Mouse (Mus musculus): ENCODE data around the gene Camta1. TPM values are rescaled to one million over a fixed set of nuclear protein-coding genes. Genes with fewer than 3 reads are reported as not detected.

Gene Camta1
- polyA plus RNA-seq, 1 experiment: 13.4 TPM

GRCm38 (mm10) chr4:151344811-151345210 is 516.9 kb downstream of the Camta1 start:
- TF ChIP-seq GATA1 (IDR thresholded peaks at IDR 0.05; ENCODE audit: borderline replicate concordance, low read length) (no peak), FLI1 (IDR thresholded peaks at IDR 0.05; ENCODE audit: low read length) (no peak)
- Histone ChIP-seq H3K36me3 (replicated peaks; ENCODE audit: low read length) (no peaks in the 10 kb centered on the region), H3K4me3 (replicated peaks) (no peak overlapping the region), H3K27me3 (replicated peaks) (no peaks in the 10 kb centered on the region), H3K4me1 (no peaks in the 10 kb centered on the region), H3K9me3 (peaks cover 47% of the 10 kb centered on the region)

DNA sequence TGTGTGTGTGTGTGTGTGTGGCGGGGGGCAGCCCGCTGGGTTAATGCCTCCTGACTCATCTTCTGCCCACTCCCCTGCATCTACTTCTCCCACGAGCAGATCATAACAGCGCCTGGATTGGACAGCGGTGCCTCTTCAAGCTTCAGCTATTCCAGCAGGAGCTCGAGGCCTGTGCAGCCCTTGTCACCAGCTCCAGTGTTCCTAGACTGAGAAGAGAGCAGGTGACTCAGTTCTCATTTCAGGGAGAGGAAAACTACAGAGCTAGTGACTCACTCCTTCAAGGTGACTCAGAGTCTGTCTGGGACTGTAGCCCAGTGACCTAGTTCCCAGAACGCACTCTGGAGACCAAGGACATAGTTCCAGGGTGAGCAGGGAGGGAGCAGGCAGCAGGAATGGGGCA is 522.3 kb downstream of the Camta1 start:
- peaks cover 14% of the 10 kb centered on the region; the same call in 1 of the 2 replicates for H3K9me3 ChIP-seq

GRCm38 (mm10) chr4:151338931-151339330 is 522.7 kb downstream of the Camta1 start:
- Histone ChIP-seq H3K36me3 (replicated peaks; ENCODE audit: low read length) (no peaks in the 10 kb centered on the region), H3K9me3 (peaks cover 11% of the 10 kb centered on the region; the same call in 1 of the 2 replicates), H3K27me3 (replicated peaks) (no peaks in the 10 kb centered on the region), H3K4me1 (no peaks in the 10 kb centered on the region), H3K4me3 (replicated peaks) (no peak overlapping the region)
- TF ChIP-seq GATA1 (IDR thresholded peaks at IDR 0.05; ENCODE audit: borderline replicate concordance, low read length) (no peak), FLI1 (IDR thresholded peaks at IDR 0.05; ENCODE audit: low read length) (no peak)

More for the DNA sequence above, 522.3 kb downstream of the Camta1 start:
- Histone ChIP-seq H3K4me1 (no peaks in the 10 kb centered on the region), H3K27me3 (replicated peaks) (no peaks in the 10 kb centered on the region), H3K36me3 (replicated peaks; ENCODE audit: low read length) (no peaks in the 10 kb centered on the region), H3K4me3 (replicated peaks) (no peak overlapping the region)
- no peak for TF ChIP-seq FLI1 (IDR thresholded peaks at IDR 0.05; ENCODE audit: low read length)
- no peak for TF ChIP-seq GATA1 (IDR thresholded peaks at IDR 0.05; ENCODE audit: borderline replicate concordance, low read length)

- no peak overlapping the region for H3K4me3 ChIP-seq (replicated peaks)
- H3K9me3 ChIP-seq: peaks cover 4% of the 10 kb centered on the region; the same call in 1 of the 2 replicates
- H3K27me3 ChIP-seq (replicated peaks): no peaks in the 10 kb centered on the region
- no peak for TF ChIP-seq FLI1 (IDR thresholded peaks at IDR 0.05; ENCODE audit: low read length)
- TF ChIP-seq GATA1 (IDR thresholded peaks at IDR 0.05; ENCODE audit: borderline replicate concordance, low read length): no peak
- no peaks in the 10 kb centered on the region for H3K4me1 ChIP-seq
- H3K36me3 ChIP-seq (replicated peaks; ENCODE audit: low read length): no peaks in the 10 kb centered on the region
Measured at GRCm38 (mm10) chr4:151337543-151337942, 524.1 kb downstream of the Camta1 start.

- Histone ChIP-seq H3K27me3 (replicated peaks) (no peaks in the 10 kb centered on the region), H3K9me3 (peaks cover 10% of the 10 kb centered on the region; the same call in 1 of the 2 replicates), H3K36me3 (replicated peaks; ENCODE audit: low read length) (no peaks in the 10 kb centered on the region), H3K4me3 (replicated peaks) (no peak overlapping the region), H3K4me1 (no peaks in the 10 kb centered on the region)
- TF ChIP-seq GATA1 (IDR thresholded peaks at IDR 0.05; ENCODE audit: borderline replicate concordance, low read length) (no peak), FLI1 (IDR thresholded peaks at IDR 0.05; ENCODE audit: low read length) (no peak)
Measured at GRCm38 (mm10) chr4:151336413-151336812, 525.3 kb downstream of the Camta1 start.

DNA sequence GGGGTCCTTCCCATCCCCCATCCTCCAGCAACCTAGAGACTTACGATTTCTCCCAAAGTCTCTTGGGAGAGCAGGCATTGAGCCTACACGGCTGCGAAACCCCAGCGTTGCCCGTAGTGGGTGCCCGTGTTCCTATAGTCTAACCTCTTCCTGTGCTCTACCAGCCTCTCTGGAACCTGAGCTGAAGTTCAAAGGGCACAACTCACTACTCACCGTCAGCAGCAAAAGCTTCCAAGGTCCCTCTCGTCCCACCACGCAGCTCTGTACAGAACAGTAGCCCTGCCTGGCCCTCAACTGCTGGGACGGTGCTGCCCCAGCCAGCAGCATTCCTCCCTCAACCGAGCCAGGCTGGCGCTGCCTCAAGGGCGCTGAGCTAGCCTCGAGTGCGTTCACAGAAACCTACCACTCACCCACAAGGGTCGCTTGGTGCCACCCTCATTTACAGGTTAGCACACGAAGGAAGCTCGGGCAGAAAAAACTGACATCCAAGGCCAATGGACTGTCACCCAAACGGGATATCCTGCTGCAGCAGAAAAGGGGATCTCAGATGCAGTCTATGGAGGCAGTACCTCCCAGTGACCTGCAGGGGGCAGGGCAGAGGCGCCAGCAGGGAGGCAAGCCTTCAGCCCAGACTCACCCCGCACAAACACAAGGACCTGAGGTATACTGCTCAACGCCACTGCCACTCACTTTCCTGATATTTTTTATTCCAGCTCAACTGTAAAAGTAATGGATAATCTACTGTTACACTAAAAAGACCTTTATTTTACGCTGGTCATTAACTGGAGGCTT is 526.5 kb downstream of the Camta1 start:
- Histone ChIP-seq H3K9me3 (peaks cover 10% of the 10 kb centered on the region; the same call in 1 of the 2 replicates), H3K36me3 (replicated peaks; ENCODE audit: low read length) (no peaks in the 10 kb centered on the region), H3K4me3 (replicated peaks) (no peak overlapping the region), H3K27me3 (replicated peaks) (no peaks in the 10 kb centered on the region), H3K4me1 (no peaks in the 10 kb centered on the region)
- TF ChIP-seq FLI1 (IDR thresholded peaks at IDR 0.05; ENCODE audit: low read length) (no peak), GATA1 (IDR thresholded peaks at IDR 0.05; ENCODE audit: borderline replicate concordance, low read length) (no peak)

DNA sequence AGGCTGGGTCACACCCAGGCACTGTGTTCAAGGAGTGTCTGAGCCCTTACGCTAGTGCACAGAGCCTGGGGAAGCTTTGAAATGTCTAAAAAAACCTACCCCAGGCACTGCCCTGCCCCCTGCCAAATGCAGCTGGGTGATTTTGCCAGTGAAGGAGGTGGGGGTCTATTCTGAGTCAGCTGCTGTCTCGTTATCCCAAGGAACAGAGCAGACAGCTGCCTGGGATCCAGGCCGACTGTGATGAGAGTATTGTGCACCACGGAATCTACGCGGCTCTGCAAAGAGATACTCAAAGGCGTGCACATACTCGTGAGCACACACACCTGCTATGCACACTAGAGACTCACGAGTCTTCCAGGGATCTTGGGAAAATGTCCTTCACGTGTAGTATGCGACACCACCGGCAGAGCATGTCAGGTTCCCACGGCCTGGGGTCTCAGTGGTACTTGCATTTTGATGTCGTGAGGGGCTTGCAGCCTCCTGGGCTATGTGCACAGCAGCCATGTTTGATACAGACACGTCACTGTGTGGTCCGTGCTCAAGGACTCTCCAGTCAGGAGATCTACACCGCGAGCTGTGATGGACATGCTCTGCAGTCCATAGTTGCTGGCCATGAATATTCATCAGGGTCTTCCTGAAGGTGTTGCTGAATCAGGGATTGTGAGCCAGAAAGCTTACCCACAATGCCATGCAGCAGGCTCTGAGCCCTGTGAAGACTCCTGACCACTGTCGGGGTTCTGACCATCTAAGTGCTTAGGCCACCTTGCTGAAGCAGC is 529.4 kb downstream of the Camta1 start:
- Histone ChIP-seq H3K36me3 (replicated peaks; ENCODE audit: low read length) (no peaks in the 10 kb centered on the region), H3K4me1 (no peaks in the 10 kb centered on the region), H3K27me3 (replicated peaks) (no peaks in the 10 kb centered on the region), H3K9me3 (peaks cover 10% of the 10 kb centered on the region; the same call in 1 of the 2 replicates), H3K4me3 (replicated peaks) (no peak overlapping the region)
- no peak for TF ChIP-seq FLI1 (IDR thresholded peaks at IDR 0.05; ENCODE audit: low read length)
- no peak for TF ChIP-seq GATA1 (IDR thresholded peaks at IDR 0.05; ENCODE audit: borderline replicate concordance, low read length)

DNA sequence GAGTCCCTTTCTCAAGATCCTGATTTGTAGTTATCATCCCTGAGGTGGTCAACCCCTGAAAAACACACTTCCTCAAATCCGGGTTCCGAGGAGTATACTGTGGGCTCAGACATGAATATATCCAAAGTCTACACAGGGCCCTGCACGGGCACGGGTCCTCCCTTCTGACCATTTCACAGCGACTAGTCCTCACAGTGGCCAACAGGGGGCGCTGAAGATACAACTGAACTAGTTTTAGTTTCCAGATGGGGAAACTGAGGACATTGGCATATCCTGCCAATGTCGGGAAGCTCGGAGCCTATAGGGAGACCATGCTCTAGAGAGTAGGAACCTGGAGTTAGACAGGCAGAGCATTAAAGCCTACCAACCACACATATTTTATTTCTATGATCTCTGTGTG is 530.7 kb downstream of the Camta1 start:
- Histone ChIP-seq H3K27me3 (replicated peaks) (no peaks in the 10 kb centered on the region), H3K4me3 (replicated peaks) (no peak overlapping the region), H3K4me1 (no peaks in the 10 kb centered on the region), H3K9me3 (peaks cover 10% of the 10 kb centered on the region; the same call in 1 of the 2 replicates), H3K36me3 (replicated peaks; ENCODE audit: low read length) (no peaks in the 10 kb centered on the region)
- no peak for TF ChIP-seq GATA1 (IDR thresholded peaks at IDR 0.05; ENCODE audit: borderline replicate concordance, low read length)
- TF ChIP-seq FLI1 (IDR thresholded peaks at IDR 0.05; ENCODE audit: low read length): no peak

- no peak for TF ChIP-seq FLI1 (IDR thresholded peaks at IDR 0.05; ENCODE audit: low read length)
- no peak for TF ChIP-seq GATA1 (IDR thresholded peaks at IDR 0.05; ENCODE audit: borderline replicate concordance, low read length)
- Histone ChIP-seq H3K36me3 (replicated peaks; ENCODE audit: low read length) (no peaks in the 10 kb centered on the region), H3K4me1 (no peaks in the 10 kb centered on the region), H3K4me3 (replicated peaks) (no peak overlapping the region), H3K27me3 (replicated peaks) (no peaks in the 10 kb centered on the region), H3K9me3 (0 out of 2 replicates have a peak, but pooled peaks cover 11% of the 10 kb centered on the region)
Measured at GRCm38 (mm10) chr4:151328071-151328470, 533.6 kb downstream of the Camta1 start.
